Mouse (Mus musculus) naive thymus-derived CD4-positive, alpha-beta T cell, adult 5 months (primary cell): ENCODE measurements around the gene E130308A19Rik. TPM values are rescaled to one million over a fixed set of nuclear protein-coding genes. Genes with fewer than 3 reads are reported as not detected.

Experiments
- polyA plus RNA-seq: library from polyadenylated mRNA; unstranded; fragments of 100-300 nt; shearing (Covaris generic); gene quantifications from one replicate; pipeline ENCODE4 v1.2.1, GENCODE M21; 2017

The E130308A19Rik gene
- polyA plus RNA-seq, result 12.3 TPM

GRCm38 (mm10) chr4:59625998-59626910, at the start of gene E130308A19Rik:
TSS of gene E130308A19Rik (plus strand) at chr4:59626211.

GRCm38 (mm10) chr4:59581314-59582185, 44.5 kb upstream of the E130308A19Rik start, which contains the start of gene Hsdl2:
TSS of gene Hsdl2 (plus strand) at chr4:59581563.

GRCm38 (mm10) chr4:59801489-59801888, 175.5 kb downstream of the E130308A19Rik start, which contains the start of gene Inip:
TSS of gene Inip (minus strand) at chr4:59801589.

GRCm38 (mm10) chr4:59805181-59805967, 179.4 kb downstream of the E130308A19Rik start, which contains the start of gene Snx30:
TSS of gene Snx30 (plus strand) at chr4:59805840.

Other genes with a start within 250 kb of the E130308A19Rik start
- gene Susd1, start 187.6 kb upstream of the E130308A19Rik start, polyA plus RNA-seq, result 7.2 TPM
- gene Ptbp3, start 76.8 kb upstream of the E130308A19Rik start, polyA plus RNA-seq, result 265 TPM
- gene Hsdl2, start 44.6 kb upstream of the E130308A19Rik start, polyA plus RNA-seq, result 43.0 TPM
- gene Inip, start 175.4 kb downstream of the E130308A19Rik start, polyA plus RNA-seq, result 55.3 TPM
- gene Snx30, start 179.6 kb downstream of the E130308A19Rik start, polyA plus RNA-seq, result 15.4 TPM